Mouse (Mus musculus) lung, postnatal 0 days (tissue): ENCODE measurements around the gene Ccdc3. TPM values are rescaled to one million over a fixed set of nuclear protein-coding genes. Genes with fewer than 3 reads are reported as not detected.

ENCODE experiments used
- ATAC-seq: fragments of 200-750 bp; cut with Nextera tagmentation; 2 replicates; pipeline ENCODE4 v1.8.0; 2017; ENCODE audit warnings: moderate library complexity
- DNase-seq: peaks from one replicate; pipeline ENCODE4 v3.0.0-alpha.2; 2016; ENCODE audit warnings: low spot score
- H3K27ac ChIP-seq: fragments of 300-500 bp; sonication (generic); 2 replicates; pipeline ENCODE4 v1.5.1; 2014; ENCODE audit warnings: antibody characterized with exemption, mild to moderate bottlenecking, low read length, mixed read lengths
- H3K27me3 ChIP-seq: fragments of 300-500 bp; sonication (generic); replicated peaks from 2 replicates; pipeline ENCODE4 v1.6.1; 2014; ENCODE audit warnings: low read length, mixed read lengths; ENCODE audit not compliant: insufficient read depth
- H3K36me3 ChIP-seq: fragments of 300-500 bp; sonication (generic); 2 replicates; pipeline ENCODE4 v1.6.1; 2014; ENCODE audit warnings: low read length, mixed read lengths; ENCODE audit not compliant: insufficient read depth
- H3K4me1 ChIP-seq: fragments of 300-500 bp; sonication (generic); 2 replicates; pipeline ENCODE4 v1.6.1; 2014; ENCODE audit warnings: antibody characterized with exemption, low read depth, low read length, mixed read lengths; ENCODE audit not compliant: insufficient read depth
- H3K4me2 ChIP-seq: fragments of 300-500 bp; sonication (generic); replicated peaks from 2 replicates; pipeline ENCODE4 v1.6.1; 2014; ENCODE audit warnings: low read depth, mild to moderate bottlenecking, low read length, moderate library complexity, mixed read lengths
- H3K4me3 ChIP-seq: fragments of 300-500 bp; sonication (generic); 2 replicates; pipeline ENCODE4 v1.5.1; 2014; ENCODE audit warnings: low read depth, low read length
- H3K9ac ChIP-seq: fragments of 300-500 bp; sonication (generic); replicated peaks from 2 replicates; pipeline ENCODE4 v1.6.1; 2014; ENCODE audit warnings: low read depth, mild to moderate bottlenecking
- H3K9me3 ChIP-seq: fragments of 300-500 bp; sonication (generic); 2 replicates; pipeline ENCODE4 v1.6.1; 2016; ENCODE audit warnings: low read length, mixed read lengths
- CTCF ChIP-seq: IDR thresholded peaks from 2 replicates; pipeline ENCODE4 v1.5.1; 2016; ENCODE audit warnings: antibody characterized with exemption, mild to moderate bottlenecking
- EP300 ChIP-seq: IDR thresholded peaks from 2 replicates; pipeline ENCODE4 v1.6.1; 2016; ENCODE audit warnings: antibody characterized with exemption, mild to moderate bottlenecking, control low read depth
- WGBS: fragments of 180-500 bp; shearing (Covaris S2); extraction: QIAGEN DNeasy Blood & Tissue Kit; methylation state at CpG from one replicate; pipeline ENCODE4 v1.1.7; 2014; 5-methylcytosine and 5-hydroxymethylcytosine counted together
- polyA plus RNA-seq: library from polyadenylated mRNA; unstranded; fragments of >200 nt; fragmentation: Nextera tagmentation; extraction: Ambion mirVana; gene quantifications from 2 replicates; pipeline ENCODE4 v1.2.1, GENCODE M21; 2015

The Ccdc3 gene
- polyA plus RNA-seq, 1 experiment from 2014 or later = 6.5 TPM

DNA sequence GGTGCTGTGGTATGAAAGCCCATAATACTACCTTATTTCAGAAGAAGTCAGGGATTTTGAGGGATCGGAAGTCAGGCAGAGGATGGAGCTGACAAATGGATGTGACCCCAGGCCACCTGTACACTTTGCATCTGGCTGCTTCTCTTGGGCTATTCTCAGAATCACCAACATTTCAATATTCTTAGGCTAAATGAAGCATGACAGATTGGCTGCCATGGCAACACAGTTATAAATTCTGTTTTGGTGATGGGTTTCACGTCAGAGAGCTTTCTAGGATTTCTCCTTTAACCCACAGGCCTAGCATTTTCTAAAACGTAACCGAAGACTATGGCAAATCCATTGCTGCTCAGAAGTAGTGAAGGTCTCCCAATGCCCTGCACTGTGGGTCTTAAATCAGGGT, 59.9 kb downstream of the Ccdc3 start:
- WGBS = 85% methylated on average over 4 of the region's 4 CpGs

DNA sequence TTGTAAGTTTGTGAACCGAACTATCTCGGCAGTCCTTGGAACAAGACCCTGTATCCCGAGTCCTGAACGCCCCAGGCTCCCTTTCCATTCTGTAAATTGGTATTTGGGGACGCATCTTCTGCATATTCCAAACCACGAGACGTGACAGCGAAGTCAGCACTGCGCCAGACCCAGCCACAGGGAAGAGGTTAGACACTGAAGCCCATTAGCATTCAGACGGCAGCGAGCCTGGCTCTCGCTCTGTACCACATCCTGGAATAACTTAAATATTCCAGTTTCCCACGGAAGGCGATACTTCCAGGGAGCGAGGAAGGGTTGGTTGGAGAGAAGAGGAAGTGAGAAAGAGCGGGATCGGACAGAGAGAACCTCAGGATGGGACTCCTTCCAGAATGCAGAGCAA, 61.7 kb downstream of the Ccdc3 start:
- Histone ChIP-seq H3K4me2 (no peak overlapping the region), H3K9me3 (no peaks in the 10 kb centered on the region), H3K9ac (no peak overlapping the region), H3K36me3 (no peaks in the 10 kb centered on the region), H3K27me3 (no peaks in the 10 kb centered on the region), H3K4me1 (no peaks in the 10 kb centered on the region), H3K27ac (no peak overlapping the region), H3K4me3 (no peak overlapping the region)
- DNase-seq (no peak), ATAC-seq (no peak)
- WGBS = 82% methylated on average over 17 of the region's 17 CpGs
- no peak for TF ChIP-seq EP300

More for the DNA sequence above, 59.9 kb downstream of the Ccdc3 start:
- Histone ChIP-seq H3K4me1 (no peaks in the 10 kb centered on the region), H3K36me3 (no peaks in the 10 kb centered on the region), H3K9me3 (no peaks in the 10 kb centered on the region), H3K9ac (no peak overlapping the region), H3K27ac (no peak overlapping the region), H3K4me3 (no peak overlapping the region), H3K4me2 (no peak overlapping the region), H3K27me3 (no peaks in the 10 kb centered on the region)
- DNase-seq (no peak), ATAC-seq (no peak)
- TF ChIP-seq CTCF (no peak), EP300 (no peak)

- no peak overlapping the region for H3K4me3 ChIP-seq
- H3K27ac ChIP-seq = no peak overlapping the region
- no peak overlapping the region for H3K4me2 ChIP-seq
- no peaks in the 10 kb centered on the region for H3K36me3 ChIP-seq
- ATAC-seq (no peak), DNase-seq (no peak)
- WGBS = 67% methylated on average over 7 of the region's 7 CpGs
- H3K9ac ChIP-seq = no peak overlapping the region
- H3K4me1 ChIP-seq = no peaks in the 10 kb centered on the region
- no peaks in the 10 kb centered on the region for H3K27me3 ChIP-seq
- no peaks in the 10 kb centered on the region for H3K9me3 ChIP-seq
- TF ChIP-seq EP300 (no peak), CTCF (no peak)
Measured at GRCm38 (mm10) chr2:5200817-5201364, 63.3 kb downstream of the Ccdc3 start.

DNA sequence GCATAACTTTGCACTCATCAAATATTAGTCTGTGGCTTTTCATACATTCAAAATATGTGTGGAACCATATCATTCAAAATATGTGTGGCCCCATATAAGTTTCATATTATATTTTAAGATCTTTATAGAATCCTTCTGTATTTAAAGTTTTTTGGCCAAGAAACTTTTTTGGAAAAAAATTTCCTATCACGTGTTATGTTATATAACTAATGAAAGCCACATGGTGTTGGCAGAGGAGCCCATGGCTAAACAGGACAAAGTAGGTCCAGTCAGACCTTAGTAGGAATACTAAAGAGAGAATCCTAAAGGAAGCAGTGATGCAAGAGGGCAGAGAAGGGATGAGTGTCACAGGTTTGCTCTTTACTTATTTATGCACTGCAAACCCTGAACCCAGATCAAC, 65.6 kb downstream of the Ccdc3 start:
- no peak for TF ChIP-seq CTCF
- no peak for TF ChIP-seq EP300
- Histone ChIP-seq H3K27me3 (no peaks in the 10 kb centered on the region), H3K36me3 (no peaks in the 10 kb centered on the region), H3K4me3 (no peak overlapping the region), H3K9ac (no peak overlapping the region), H3K4me1 (no peaks in the 10 kb centered on the region), H3K4me2 (no peak overlapping the region), H3K27ac (no peak overlapping the region), H3K9me3 (no peaks in the 10 kb centered on the region)
- ATAC-seq = no peak
- DNase-seq = no peak
- 78% methylated on average over 1 of the region's 1 CpGs for WGBS

GRCm38 (mm10) chr2:5204941-5205340, 67.4 kb downstream of the Ccdc3 start:
- Histone ChIP-seq H3K9ac (no peak overlapping the region), H3K36me3 (no peaks in the 10 kb centered on the region), H3K4me2 (no peak overlapping the region), H3K27ac (no peak overlapping the region), H3K9me3 (no peaks in the 10 kb centered on the region), H3K27me3 (no peaks in the 10 kb centered on the region), H3K4me3 (no peak overlapping the region), H3K4me1 (no peaks in the 10 kb centered on the region)
- ATAC-seq = no peak
- TF ChIP-seq CTCF (no peak), EP300 (no peak)
- no peak for DNase-seq
- 83% methylated on average over 1 of the region's 1 CpGs for WGBS

DNA sequence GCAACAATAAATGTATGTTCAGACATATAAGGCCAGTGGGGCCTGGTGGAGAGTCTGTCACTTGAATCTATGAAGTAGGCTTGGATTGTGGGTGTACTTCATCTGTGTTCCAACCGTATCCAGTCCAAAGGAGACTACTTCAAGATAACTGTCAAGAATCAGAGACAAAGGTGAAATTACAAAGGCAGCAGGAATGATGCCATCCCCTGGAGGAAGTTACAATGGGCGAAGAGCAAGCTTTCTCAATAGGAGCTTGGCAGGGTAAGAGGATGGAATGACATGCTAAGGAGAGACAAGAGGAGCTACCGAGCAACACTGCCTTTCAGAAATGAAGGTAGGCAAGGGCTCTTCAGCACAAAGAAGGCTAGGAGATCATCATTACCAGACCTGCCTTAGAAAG, 69.1 kb downstream of the Ccdc3 start:
- Histone ChIP-seq H3K9me3 (no peaks in the 10 kb centered on the region), H3K27ac (no peak overlapping the region), H3K27me3 (no peaks in the 10 kb centered on the region), H3K4me1 (no peaks in the 10 kb centered on the region), H3K36me3 (no peaks in the 10 kb centered on the region), H3K9ac (no peak overlapping the region), H3K4me3 (no peak overlapping the region), H3K4me2 (no peak overlapping the region)
- TF ChIP-seq CTCF (no peak), EP300 (no peak)
- no peak for DNase-seq
- WGBS = 85% methylated on average over 3 of the region's 3 CpGs
- no peak for ATAC-seq

GRCm38 (mm10) chr2:5214581-5214980, 77.0 kb downstream of the Ccdc3 start:
- TF ChIP-seq CTCF (no peak), EP300 (no peak)
- H3K4me1 ChIP-seq = no peaks in the 10 kb centered on the region
- WGBS = 44% methylated on average over 1 of the region's 1 CpGs

More at GRCm38 (mm10) chr2:5214581-5214980, 77.0 kb downstream of the Ccdc3 start:
- H3K9me3 ChIP-seq = no peaks in the 10 kb centered on the region
- no peak for ATAC-seq
- no peak overlapping the region for H3K4me2 ChIP-seq
- H3K27ac ChIP-seq = no peak overlapping the region
- DNase-seq = no peak
- no peaks in the 10 kb centered on the region for H3K36me3 ChIP-seq
- H3K4me3 ChIP-seq = no peak overlapping the region
- no peaks in the 10 kb centered on the region for H3K27me3 ChIP-seq
- H3K9ac ChIP-seq = no peak overlapping the region
